Mouse (Mus musculus) olfactory bulb, adult 2 months (tissue): ENCODE results near the gene Xpo6. TPM values are rescaled to one million over a fixed set of nuclear protein-coding genes. Genes with fewer than 3 reads are reported as not detected.

Experiments
- H3K27ac ChIP-seq: fragments of 200-500 bp; 2 replicates; pipeline ENCODE4 v1.5.1; 2012; ENCODE audit warnings: low read depth, low read length; ENCODE audit not compliant: insufficient read depth
- H3K4me1 ChIP-seq: fragments of 200-500 bp; 2 replicates; pipeline ENCODE4 v1.6.1; 2012; ENCODE audit warnings: low read length; ENCODE audit not compliant: control insufficient read depth, insufficient read depth
- H3K4me3 ChIP-seq: fragments of 200-500 bp; 2 replicates; pipeline ENCODE4 v1.5.1; 2012; ENCODE audit warnings: mild to moderate bottlenecking, low read depth, low read length, moderate library complexity; ENCODE audit not compliant: insufficient read depth
- CTCF ChIP-seq: fragments of 200-500 bp; IDR thresholded peaks from 2 replicates; pipeline ENCODE4 v1.5.1; 2012; ENCODE audit warnings: low read depth, mild to moderate bottlenecking, low read length, moderate library complexity; ENCODE audit not compliant: insufficient read depth
- POLR2A ChIP-seq: fragments of 200-500 bp; IDR thresholded peaks from 2 replicates; pipeline ENCODE4 v1.6.1; 2012; ENCODE audit warnings: mild to moderate bottlenecking, low read depth, low read length, moderate library complexity; ENCODE audit not compliant: insufficient read depth
- WGBS: fragments of 180-500 bp; shearing (Covaris S2); methylation state at CpG from one replicate; pipeline ENCODE4 v1.1.7; 2018; 5-methylcytosine and 5-hydroxymethylcytosine counted together
- polyA plus RNA-seq: library from polyadenylated mRNA; stranded (reverse); fragments of >200 nt; gene quantifications from 2 replicates; pipeline ENCODE4 v1.2.4, GENCODE M21; 2012; ENCODE audit warnings: low replicate concordance; ENCODE audit not compliant: missing spikeins, insufficient read depth, insufficient read length

Xpo6 gene
- polyA plus RNA-seq, 1 experiment, result not detected

DNA sequence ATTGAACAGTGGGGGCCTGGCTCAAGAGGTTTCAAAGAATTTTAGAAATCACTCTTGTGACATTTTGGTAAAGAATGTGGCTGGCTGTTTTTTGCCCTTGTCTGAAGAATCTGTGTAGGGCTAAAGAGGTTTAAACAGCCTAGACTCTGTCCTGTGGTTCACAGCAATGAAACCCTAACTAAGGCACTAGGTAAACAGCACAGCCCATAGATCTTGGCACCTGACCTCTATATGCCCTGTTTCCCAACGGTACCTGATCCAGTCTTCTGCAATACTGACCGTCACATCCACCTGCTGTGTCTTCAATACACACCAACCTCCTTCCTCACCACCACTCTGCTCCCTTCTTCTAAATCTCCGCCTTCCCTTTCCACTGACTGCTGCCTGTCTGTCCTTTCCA lies 42.1 kb downstream of the Xpo6 start:
- Histone ChIP-seq H3K4me3 (no peak overlapping the region), H3K27ac (no peak overlapping the region), H3K4me1 (no peaks in the 10 kb centered on the region)
- TF ChIP-seq POLR2A (no peak), CTCF (no peak)
- 100% methylated on average over 3 of the region's 3 CpGs for whole genome bisulfite sequencing

DNA sequence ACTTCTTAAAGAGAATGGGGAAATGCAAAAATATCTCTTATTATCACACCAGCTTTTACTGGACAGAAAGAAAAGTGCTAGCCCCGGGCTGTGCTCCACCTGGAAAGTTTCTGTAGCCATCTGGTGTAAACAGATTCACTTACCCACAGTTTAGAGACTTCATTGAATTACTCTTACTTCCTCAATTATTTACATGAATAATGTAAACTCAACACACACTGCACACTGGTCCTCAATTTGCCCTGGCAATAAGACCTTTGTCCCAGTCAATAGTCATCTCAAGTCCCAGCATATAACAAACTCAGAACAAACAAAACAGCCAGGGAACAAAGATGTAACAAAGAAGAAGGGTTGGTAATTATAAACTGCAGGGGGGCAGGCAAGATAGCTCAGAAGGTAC lies 44.6 kb downstream of the Xpo6 start:
- no peaks in the 10 kb centered on the region for H3K4me1 ChIP-seq
- no peak overlapping the region for H3K4me3 ChIP-seq
- TF ChIP-seq POLR2A (no peak), CTCF (no peak)
- H3K27ac ChIP-seq, result no peak overlapping the region
- WGBS, result 47% methylated on average over 1 of the region's 1 CpGs

DNA sequence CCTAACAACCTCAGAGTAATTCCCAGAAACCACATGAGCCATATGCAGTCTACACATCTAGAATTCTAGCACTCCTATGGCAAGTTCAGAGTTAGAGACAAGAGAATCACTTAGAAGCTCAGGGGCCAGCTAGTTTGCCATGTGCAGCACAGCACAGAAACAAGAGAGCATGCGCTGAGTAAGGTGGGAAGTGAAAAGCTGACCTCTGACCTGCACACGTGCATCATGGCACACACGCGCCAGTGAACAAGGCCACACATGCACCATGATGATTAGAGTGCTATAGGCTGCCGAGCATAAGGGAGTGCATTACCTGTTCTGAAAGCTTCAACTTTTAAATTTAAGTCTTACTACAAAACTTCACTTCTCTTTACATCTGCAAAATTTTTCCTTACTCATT lies 45.6 kb downstream of the Xpo6 start:
- no peak overlapping the region for H3K27ac ChIP-seq
- no peaks in the 10 kb centered on the region for H3K4me1 ChIP-seq
- 93% methylated on average over 5 of the region's 5 CpGs for WGBS
- no peak overlapping the region for H3K4me3 ChIP-seq
- TF ChIP-seq CTCF, result no peak

DNA sequence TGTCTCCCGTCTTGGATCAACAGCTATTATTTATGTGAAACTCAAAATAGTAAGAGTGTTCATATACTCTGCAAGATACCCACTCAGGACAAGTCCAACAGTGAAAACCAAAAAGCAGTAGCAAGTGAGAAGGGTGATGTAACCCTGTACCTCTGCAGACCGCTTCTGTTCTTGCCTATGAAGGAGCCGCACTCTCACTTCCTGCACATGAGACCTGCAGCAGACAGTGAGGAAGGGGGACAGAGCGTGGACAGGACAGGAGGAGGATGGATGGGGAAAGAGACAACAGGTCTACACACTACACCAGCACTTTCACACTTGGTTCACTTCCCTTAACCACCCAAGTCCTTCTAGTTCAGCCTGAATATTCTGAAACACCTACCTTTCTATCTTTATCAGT lies 48.0 kb downstream of the Xpo6 start:
- Histone ChIP-seq H3K27ac (no peak overlapping the region), H3K4me3 (no peak overlapping the region), H3K4me1 (0 out of 2 replicates have a peak, but pooled peaks cover 2% of the 10 kb centered on the region)
- 90% methylated on average over 4 of the region's 4 CpGs for WGBS
- TF ChIP-seq CTCF, result no peak
- TF ChIP-seq POLR2A, result no peak

DNA sequence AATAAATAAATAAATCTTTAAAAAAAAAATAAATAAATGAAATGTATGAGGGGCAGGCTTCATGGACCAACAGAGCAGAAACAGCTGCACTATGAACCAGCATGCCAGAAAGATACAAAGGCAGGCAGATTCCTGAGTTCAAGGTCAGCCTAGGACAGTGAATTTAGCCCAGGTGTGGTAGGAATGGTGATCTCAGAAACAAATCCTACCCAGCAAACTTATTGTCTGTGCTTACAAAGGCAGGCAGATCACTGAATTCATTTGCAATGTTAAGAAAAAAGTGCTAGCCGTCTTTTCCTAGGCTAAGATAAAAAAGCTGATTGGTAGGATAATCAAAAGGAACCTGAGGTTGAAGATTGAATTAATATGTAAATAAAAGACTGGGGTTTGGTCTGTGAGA lies 54.1 kb downstream of the Xpo6 start:
- 0 out of 2 replicates have a peak, but pooled peaks cover 2% of the 10 kb centered on the region for H3K4me1 ChIP-seq
- 45% methylated on average over 1 of the region's 1 CpGs for WGBS
- TF ChIP-seq POLR2A (no peak), CTCF (no peak)
- no peak overlapping the region for H3K27ac ChIP-seq
- H3K4me3 ChIP-seq, result no peak overlapping the region

GRCm38 (mm10) chr7:126144364-126144763 lies 55.9 kb downstream of the Xpo6 start:
- TF ChIP-seq POLR2A, result no peak
- no peak for TF ChIP-seq CTCF
- 88% methylated on average over 2 of the region's 2 CpGs for WGBS
- Histone ChIP-seq H3K4me1 (0 out of 2 replicates have a peak, but pooled peaks cover 2% of the 10 kb centered on the region), H3K27ac (no peak overlapping the region), H3K4me3 (no peak overlapping the region)

GRCm38 (mm10) chr7:126137850-126138249 lies 62.5 kb downstream of the Xpo6 start:
- TF ChIP-seq CTCF (no peak), POLR2A (no peak)
- Histone ChIP-seq H3K27ac (no peak overlapping the region), H3K4me1 (no peaks in the 10 kb centered on the region), H3K4me3 (no peak overlapping the region)
- 90% methylated on average over 5 of the region's 5 CpGs for WGBS

- Histone ChIP-seq H3K27ac (no peak overlapping the region), H3K4me3 (no peak overlapping the region), H3K4me1 (no peaks in the 10 kb centered on the region)
- TF ChIP-seq CTCF, result no peak
- no peak for TF ChIP-seq POLR2A
- 83% methylated on average over 2 of the region's 2 CpGs for WGBS
Measured at GRCm38 (mm10) chr7:126135391-126135790, 64.9 kb downstream of the Xpo6 start.

DNA sequence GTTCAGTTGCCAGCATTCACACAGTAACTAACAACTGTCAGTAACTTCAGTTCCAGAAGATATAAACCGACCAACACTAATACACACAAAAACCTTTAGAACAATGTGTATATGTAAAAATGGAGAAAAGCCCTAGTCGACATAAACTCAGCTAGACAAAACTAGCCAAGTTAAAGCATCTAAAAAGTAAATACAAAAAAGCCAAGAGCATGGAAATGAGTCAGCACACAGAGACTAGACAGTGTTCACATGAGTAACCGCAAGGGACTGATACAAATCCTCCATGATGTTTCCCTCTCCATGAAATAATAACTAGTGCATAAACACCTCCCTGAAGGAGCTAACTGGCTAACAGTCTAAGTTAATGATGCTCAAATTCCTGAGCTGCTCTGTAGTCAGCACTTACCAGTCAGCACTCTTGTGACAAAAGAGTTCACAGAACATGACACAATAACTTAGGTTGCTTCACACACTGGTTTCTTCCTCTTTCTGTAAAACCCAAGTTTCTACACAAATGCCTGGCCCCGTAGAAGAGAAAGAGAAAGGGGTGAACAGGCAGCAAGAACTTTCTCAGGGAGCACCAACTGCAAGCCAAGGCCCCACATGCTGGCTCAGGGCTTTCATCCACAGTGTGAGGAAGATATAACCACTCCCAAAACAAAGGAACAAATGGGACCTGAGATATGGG lies 65.5 kb downstream of the Xpo6 start:
- no peak overlapping the region for H3K27ac ChIP-seq
- H3K4me3 ChIP-seq, result no peak overlapping the region
- no peaks in the 10 kb centered on the region for H3K4me1 ChIP-seq
- WGBS, result 80% methylated on average over 4 of the region's 4 CpGs
- TF ChIP-seq POLR2A, result no peak
- TF ChIP-seq CTCF, result no peak
